Mouse (Mus musculus) G1E (cell line): ENCODE results near the gene Tbc1d25.

Experiments used
- CTCF ChIP-seq: IDR thresholded peaks from 2 replicates; pipeline ENCODE4 v1.5.1; 2012; ENCODE audit warnings: low read depth, low read length, inconsistent platforms, mixed read lengths
- GATA1 ChIP-seq: IDR thresholded peaks from 2 replicates; pipeline ENCODE4 v1.6.1; 2012; ENCODE audit warnings: borderline replicate concordance, low read length, inconsistent platforms, mixed read lengths
- POLR2AphosphoS5 ChIP-seq: IDR thresholded peaks from 2 replicates; pipeline ENCODE4 v1.6.1; 2012; ENCODE audit warnings: low read depth, low read length, inconsistent platforms; ENCODE audit not compliant: insufficient replicate concordance
- TAL1 ChIP-seq: conservative IDR thresholded peaks from 2 replicates; pipeline ENCODE4 v1.6.1; 2012; ENCODE audit warnings: low read depth, low read length, inconsistent platforms, mixed read lengths

- TF ChIP-seq CTCF (no peak), GATA1 (no peak), TAL1 (peak; percentile 87), POLR2AphosphoS5 (no peak)
These were observed 47.5 kb upstream of the Tbc1d25 start for GRCm38 (mm10) chrX:8223473-8223872.
